Mouse (Mus musculus): ENCODE measurements at regions not wholly inside any gene's neighbourhood (a gene's known extent, or its start where the extent isn't known, plus 50 kb on each side); places are given as distances from the start of the nearest gene placed in this dataset.
A peak's percentile ranks its signal among the peaks of the same experiment; 100 is the strongest.

GRCm38 (mm10) chr15:6998576-6999070 lies 91.8 kb upstream of the Lifr start:
- H3K9me3 ChIP-seq (replicated peaks; ENCODE audit: low read length), result no peaks in the 10 kb centered on the region
- no peak overlapping the region for H3K4me3 ChIP-seq (replicated peaks; ENCODE audit: low read depth, low read length)
- ATAC-seq (replicated peaks; ENCODE audit: low FRiP score, low read depth) (no peak), DNase-seq (ENCODE audit: low spot score) (no peak)
- H3K27ac ChIP-seq, result no peak overlapping the region
- no peak overlapping the region for H3K9ac ChIP-seq (ENCODE audit: low read depth, low read length)
- no peaks in the 10 kb centered on the region for H3K4me1 ChIP-seq (replicated peaks; ENCODE audit: insufficient read depth, low read length)
- H3K4me2 ChIP-seq (ENCODE audit: low read length), result no peak overlapping the region
- no peaks in the 10 kb centered on the region for H3K27me3 ChIP-seq (ENCODE audit: insufficient read depth, low read length)
- 41% methylated on average over 5 of the region's 5 CpGs for WGBS
- no peaks in the 10 kb centered on the region for H3K36me3 ChIP-seq (ENCODE audit: insufficient read depth, low read length)
- no peak for TF ChIP-seq CTCF (IDR thresholded peaks at IDR 0.05; ENCODE audit: low read depth)

GRCm38 (mm10) chr15:6999667-7000066 lies 90.7 kb upstream of the Lifr start:
- ATAC-seq (replicated peaks; ENCODE audit: low FRiP score, low read depth) (no peak; the same call in 1 of the 2 replicates), DNase-seq (ENCODE audit: low spot score) (peak; percentile 77)
- TF ChIP-seq CTCF (IDR thresholded peaks at IDR 0.05; ENCODE audit: low read depth), result no peak
- no peaks in the 10 kb centered on the region for H3K4me1 ChIP-seq (replicated peaks; ENCODE audit: insufficient read depth, low read length)
- no peak overlapping the region for H3K4me3 ChIP-seq (replicated peaks; ENCODE audit: low read depth, low read length)
- no peaks in the 10 kb centered on the region for H3K9me3 ChIP-seq (replicated peaks; ENCODE audit: low read length)
- no peak overlapping the region for H3K4me2 ChIP-seq (ENCODE audit: low read length)
- H3K36me3 ChIP-seq (ENCODE audit: insufficient read depth, low read length), result no peaks in the 10 kb centered on the region
- H3K27me3 ChIP-seq (ENCODE audit: insufficient read depth, low read length), result no peaks in the 10 kb centered on the region
- no peak overlapping the region for H3K9ac ChIP-seq (ENCODE audit: low read depth, low read length)
- H3K27ac ChIP-seq, result no peak overlapping the region
- 15% methylated on average over 3 of the region's 3 CpGs for WGBS

- Histone ChIP-seq H3K4me3 (replicated peaks; ENCODE audit: low read depth, low read length) (no peak overlapping the region), H3K9ac (ENCODE audit: low read depth, low read length) (no peak overlapping the region), H3K4me2 (ENCODE audit: low read length) (no peak overlapping the region), H3K27me3 (ENCODE audit: insufficient read depth, low read length) (no peaks in the 10 kb centered on the region), H3K9me3 (replicated peaks; ENCODE audit: low read length) (no peaks in the 10 kb centered on the region), H3K4me1 (replicated peaks; ENCODE audit: insufficient read depth, low read length) (no peaks in the 10 kb centered on the region), H3K36me3 (ENCODE audit: insufficient read depth, low read length) (no peaks in the 10 kb centered on the region), H3K27ac (no peak overlapping the region)
- ATAC-seq (replicated peaks; ENCODE audit: low FRiP score, low read depth) (no peak), DNase-seq (ENCODE audit: low spot score) (peak; percentile 68)
- no peak for TF ChIP-seq CTCF (IDR thresholded peaks at IDR 0.05; ENCODE audit: low read depth)
- WGBS, result 13% methylated on average over 5 of the region's 5 CpGs
Observed at GRCm38 (mm10) chr15:7002226-7002625, 88.2 kb upstream of the Lifr start.

- H3K36me3 ChIP-seq (ENCODE audit: insufficient read depth, low read length), result no peaks in the 10 kb centered on the region
- ATAC-seq (replicated peaks; ENCODE audit: low FRiP score, low read depth) (no peak), DNase-seq (ENCODE audit: low spot score) (no peak)
- no peak overlapping the region for H3K9ac ChIP-seq (ENCODE audit: low read depth, low read length)
- no peaks in the 10 kb centered on the region for H3K9me3 ChIP-seq (replicated peaks; ENCODE audit: low read length)
- no peak overlapping the region for H3K27ac ChIP-seq
- H3K4me1 ChIP-seq (replicated peaks; ENCODE audit: insufficient read depth, low read length), result no peaks in the 10 kb centered on the region
- H3K27me3 ChIP-seq (ENCODE audit: insufficient read depth, low read length), result no peaks in the 10 kb centered on the region
- H3K4me3 ChIP-seq (replicated peaks; ENCODE audit: low read depth, low read length), result no peak overlapping the region
- WGBS, result 76% methylated on average over 2 of the region's 2 CpGs
- TF ChIP-seq CTCF (IDR thresholded peaks at IDR 0.05; ENCODE audit: low read depth), result no peak
- no peak overlapping the region for H3K4me2 ChIP-seq (ENCODE audit: low read length)
Observed at GRCm38 (mm10) chr15:7003311-7003710, 87.1 kb upstream of the Lifr start.

GRCm38 (mm10) chr15:7005142-7005541 lies 85.3 kb upstream of the Lifr start:
- no peaks in the 10 kb centered on the region for H3K4me1 ChIP-seq (replicated peaks; ENCODE audit: insufficient read depth, low read length)
- H3K9me3 ChIP-seq (replicated peaks; ENCODE audit: low read length), result no peaks in the 10 kb centered on the region
- no peaks in the 10 kb centered on the region for H3K27me3 ChIP-seq (ENCODE audit: insufficient read depth, low read length)
- ATAC-seq (replicated peaks; ENCODE audit: low FRiP score, low read depth) (no peak), DNase-seq (ENCODE audit: low spot score) (peak; percentile 31)
- no peak for TF ChIP-seq CTCF (IDR thresholded peaks at IDR 0.05; ENCODE audit: low read depth)
- WGBS, result 59% methylated on average over 1 of the region's 1 CpGs
- H3K4me2 ChIP-seq (ENCODE audit: low read length), result no peak overlapping the region
- H3K27ac ChIP-seq, result no peak overlapping the region
- H3K9ac ChIP-seq (ENCODE audit: low read depth, low read length), result no peak overlapping the region
- H3K36me3 ChIP-seq (ENCODE audit: insufficient read depth, low read length), result no peaks in the 10 kb centered on the region
- no peak overlapping the region for H3K4me3 ChIP-seq (replicated peaks; ENCODE audit: low read depth, low read length)

GRCm38 (mm10) chr15:7006271-7006670 lies 84.1 kb upstream of the Lifr start:
- ATAC-seq (replicated peaks; ENCODE audit: low FRiP score, low read depth) (no peak), DNase-seq (ENCODE audit: low spot score) (peak; percentile 28)
- H3K4me1 ChIP-seq (replicated peaks; ENCODE audit: insufficient read depth, low read length), result no peaks in the 10 kb centered on the region
- no peaks in the 10 kb centered on the region for H3K9me3 ChIP-seq (replicated peaks; ENCODE audit: low read length)
- no peaks in the 10 kb centered on the region for H3K27me3 ChIP-seq (ENCODE audit: insufficient read depth, low read length)
- no peak overlapping the region for H3K4me2 ChIP-seq (ENCODE audit: low read length)
- H3K4me3 ChIP-seq (replicated peaks; ENCODE audit: low read depth, low read length), result no peak overlapping the region
- no peaks in the 10 kb centered on the region for H3K36me3 ChIP-seq (ENCODE audit: insufficient read depth, low read length)
- H3K27ac ChIP-seq, result no peak overlapping the region
- TF ChIP-seq CTCF (IDR thresholded peaks at IDR 0.05; ENCODE audit: low read depth), result no peak
- WGBS, result 66% methylated on average over 2 of the region's 2 CpGs
- no peak overlapping the region for H3K9ac ChIP-seq (ENCODE audit: low read depth, low read length)

- no peak for ATAC-seq (replicated peaks; ENCODE audit: low FRiP score, low read depth)
- H3K4me2 ChIP-seq (ENCODE audit: low read length), result no peak overlapping the region
- no peak overlapping the region for H3K27ac ChIP-seq
- DNase-seq (ENCODE audit: low spot score), result no peak
- no peak overlapping the region for H3K9ac ChIP-seq (ENCODE audit: low read depth, low read length)
- H3K36me3 ChIP-seq (ENCODE audit: insufficient read depth, low read length), result no peaks in the 10 kb centered on the region
- no peak overlapping the region for H3K4me3 ChIP-seq (replicated peaks; ENCODE audit: low read depth, low read length)
- H3K27me3 ChIP-seq (ENCODE audit: insufficient read depth, low read length), result no peaks in the 10 kb centered on the region
- no peaks in the 10 kb centered on the region for H3K4me1 ChIP-seq (replicated peaks; ENCODE audit: insufficient read depth, low read length)
- WGBS, result 91% methylated on average over 7 of the region's 7 CpGs
- no peaks in the 10 kb centered on the region for H3K9me3 ChIP-seq (replicated peaks; ENCODE audit: low read length)
- TF ChIP-seq CTCF (IDR thresholded peaks at IDR 0.05; ENCODE audit: low read depth), result no peak
Observed at GRCm38 (mm10) chr15:7008725-7009380, 81.6 kb upstream of the Lifr start.
